Comparison of ENCODE assay signal across 8 mouse cellular contexts in genomic region chr14:103098587-103099235, GRCm38 (mm10). TPM values are rescaled to one million over a fixed set of nuclear protein-coding genes. Genes with fewer than 3 reads are reported as not detected.
DNase-seq lines count a peak whose midpoint lies in the region; ATAC-seq and TF ChIP-seq lines count a peak whose summit lies in the region.

No protein-coding gene starts in this region.

- H3K27me3 ChIP-seq in limb, embryonic 14.5 days (ENCODE audit: control insufficient read depth, insufficient read depth, low read length): no peaks in the 10 kb centered on the region
- no peaks in the 10 kb centered on the region for H3K27me3 ChIP-seq in midbrain, embryonic 16.5 days (ENCODE audit: control insufficient read depth, insufficient read depth, low read depth, low read length)
- H3K27me3 ChIP-seq in spleen, adult 2 months (ENCODE audit: control insufficient read depth, insufficient read depth, low read length): no peaks in the 10 kb centered on the region

- peak; percentile 86 for DNase-seq in layer of hippocampus, adult 11-12 months (ENCODE audit: low spot score)
- DNase-seq in layer of hippocampus, adult 9-10 months (ENCODE audit: low spot score): no peak
- DNase-seq in embryo, embryonic 9.5 days (ENCODE audit: extremely low spot score): peak; percentile 81
- peak; percentile 82 for DNase-seq in kidney, adult 11 months
- peak; percentile 81 for DNase-seq in limb, embryonic 14.5 days (ENCODE audit: low spot score)
- DNase-seq in spleen, adult 2 months (ENCODE audit: low read depth in 1 of 2, low spot score in 2 of 2): peak; percentile 45 to 82

- H3K36me3 ChIP-seq in limb, embryonic 14.5 days (ENCODE audit: control insufficient read depth, insufficient read depth, low read length): peaks cover 7% of the 10 kb centered on the region; the same call in 1 of the 2 replicates
- peaks cover 2% of the 10 kb centered on the region; the same call in 1 of the 2 replicates for H3K36me3 ChIP-seq in midbrain, embryonic 16.5 days (ENCODE audit: control insufficient read depth, insufficient read depth, low read length)
- H3K36me3 ChIP-seq in spleen, adult 2 months (ENCODE audit: control insufficient read depth, insufficient read depth, low read length): peaks cover 4% of the 10 kb centered on the region

- H3K9me3 ChIP-seq in limb, embryonic 14.5 days (ENCODE audit: control insufficient read depth, low read length): no peaks in the 10 kb centered on the region
- H3K9me3 ChIP-seq in midbrain, embryonic 16.5 days (replicated peaks; ENCODE audit: control insufficient read depth, low read length, poor library complexity, severe bottlenecking): no peaks in the 10 kb centered on the region

- H3K4me3 ChIP-seq in limb, embryonic 14.5 days (replicated peaks; ENCODE audit: low read length): peak overlapping the region; percentile 95
- H3K4me3 ChIP-seq in midbrain, embryonic 16.5 days (ENCODE audit: low read depth, low read length): peak overlapping the region; percentile 93
- H3K4me3 ChIP-seq in spleen, adult 2 months (ENCODE audit: extremely low read depth, insufficient read depth, insufficient read length): peak overlapping the region; percentile 96

- TF ChIP-seq POLR2A in limb, embryonic 14.5 days (IDR thresholded peaks at IDR 0.05; ENCODE audit: borderline replicate concordance, extremely low read depth, insufficient read depth, insufficient read length): no peak
- peak; percentile 5; the same call in 1 of the 2 replicates for TF ChIP-seq POLR2A in spleen, adult 2 months (IDR thresholded peaks at IDR 0.05; ENCODE audit: low read depth, low read length)

- H3K9ac ChIP-seq in limb, embryonic 14.5 days (ENCODE audit: low read depth, low read length, severe bottlenecking): peak overlapping the region; percentile 100
- peak overlapping the region; percentile 99 for H3K9ac ChIP-seq in midbrain, embryonic 16.5 days (ENCODE audit: low read depth, low read length)

- peak overlapping the region; percentile 99 for H3K27ac ChIP-seq in limb, embryonic 14.5 days (replicated peaks; ENCODE audit: low read depth, low read length)
- peak overlapping the region; percentile 98 for H3K27ac ChIP-seq in midbrain, embryonic 16.5 days (ENCODE audit: low read length)
- H3K27ac ChIP-seq in spleen, adult 2 months (ENCODE audit: insufficient read depth, low read length): peak overlapping the region; percentile 100

- peak overlapping the region; percentile 72 for H3K4me2 ChIP-seq in limb, embryonic 14.5 days (replicated peaks; ENCODE audit: low read depth, low read length, severe bottlenecking)
- peak overlapping the region; percentile 67 for H3K4me2 ChIP-seq in midbrain, embryonic 16.5 days (ENCODE audit: low read length)

- TF ChIP-seq CTCF in spleen, adult 2 months (IDR thresholded peaks at IDR 0.05; ENCODE audit: extremely low read depth, insufficient read depth, insufficient read length, insufficient replicate concordance): no peak

- ATAC-seq in granulocyte monocyte progenitor cell, adult 5-6 weeks (replicated peaks; ENCODE audit: poor library complexity, severe bottlenecking): peak; percentile 63
- peak; percentile 83 for ATAC-seq in limb, embryonic 14.5 days (ENCODE audit: low FRiP score, low read depth)
- peak; percentile 81 for ATAC-seq in midbrain, embryonic 16.5 days

- WGBS in limb, embryonic 14.5 days: under 1% methylated on average over 43 of the region's 86 CpGs
- WGBS in midbrain, embryonic 16.5 days: under 1% methylated on average over 67 of the region's 86 CpGs
- WGBS in spleen, adult 2 months: under 1% methylated on average over 73 of the region's 86 CpGs

- peaks cover 8% of the 10 kb centered on the region; the same call in 1 of the 2 replicates for H3K4me1 ChIP-seq in limb, embryonic 14.5 days (ENCODE audit: control insufficient read depth, insufficient read depth, low read length)
- H3K4me1 ChIP-seq in midbrain, embryonic 16.5 days (ENCODE audit: control insufficient read depth, insufficient read depth, low read length): peaks cover 26% of the 10 kb centered on the region
- H3K4me1 ChIP-seq in spleen, adult 2 months (ENCODE audit: control insufficient read depth, insufficient read depth, insufficient read length): peaks cover 3% of the 10 kb centered on the region; the same call in 1 of the 2 replicates

RNA-seq across cellular contexts. Expression of gene Fbxl3, which starts 0.7 kb away (rescaled TPM):
- 30.3 and 40.0 TPM in 2 replicates for total RNA-seq in granulocyte monocyte progenitor cell, adult 5-6 weeks (2014; fragmentation: Nextera tagmentation)
- total RNA-seq in granulocyte monocyte progenitor cell, adult 5-6 weeks (2017): 48.0 and 55.6 TPM in 2 replicates
- 84.7 and 98.3 TPM in 2 replicates for polyA plus RNA-seq in limb, embryonic 14.5 days (2012; rRNA removed)
- 39.2 and 39.3 TPM in 2 replicates for polyA plus RNA-seq in limb, embryonic 14.5 days (2014; fragmentation: Nextera tagmentation; extraction: Ambion mirVana)
- polyA plus RNA-seq in midbrain, embryonic 16.5 days (2015; fragmentation: Nextera tagmentation; extraction: Ambion mirVana): 22.1 and 23.2 TPM in 2 replicates
- polyA plus RNA-seq in spleen, adult 2 months (2012; rRNA removed): 49.5 and 49.7 TPM in 2 replicates

RNA-seq across cellular contexts. Expression of gene Cln5, which starts 28.7 kb away (rescaled TPM):
- total RNA-seq in granulocyte monocyte progenitor cell, adult 5-6 weeks (2014; fragmentation: Nextera tagmentation): 34.0 and 37.8 TPM in 2 replicates
- 40.2 and 40.5 TPM in 2 replicates for total RNA-seq in granulocyte monocyte progenitor cell, adult 5-6 weeks (2017)
- polyA plus RNA-seq in limb, embryonic 14.5 days (2012; rRNA removed): 20.6 and 22.3 TPM in 2 replicates
- 33.8 and 34.2 TPM in 2 replicates for polyA plus RNA-seq in limb, embryonic 14.5 days (2014; fragmentation: Nextera tagmentation; extraction: Ambion mirVana)
- 10.7 and 11.1 TPM in 2 replicates for polyA plus RNA-seq in midbrain, embryonic 16.5 days (2015; fragmentation: Nextera tagmentation; extraction: Ambion mirVana)
- polyA plus RNA-seq in spleen, adult 2 months (2012; rRNA removed): 11.9 and 19.7 TPM in 2 replicates

RNA-seq across cellular contexts. Expression of gene Acod1, which starts 51.9 kb away (rescaled TPM):
- total RNA-seq in granulocyte monocyte progenitor cell, adult 5-6 weeks (2014; fragmentation: Nextera tagmentation): not detected in 2 replicates
- 0.67 TPM in 1 of 2 replicates, not detected in the other for total RNA-seq in granulocyte monocyte progenitor cell, adult 5-6 weeks (2017)
- polyA plus RNA-seq in limb, embryonic 14.5 days (2012; rRNA removed): 0.03 and 0.06 TPM in 2 replicates
- not detected in 2 replicates for polyA plus RNA-seq in limb, embryonic 14.5 days (2014; fragmentation: Nextera tagmentation; extraction: Ambion mirVana)
- polyA plus RNA-seq in midbrain, embryonic 16.5 days (2015; fragmentation: Nextera tagmentation; extraction: Ambion mirVana): not detected in 2 replicates
- 0.15 and 0.22 TPM in 2 replicates for polyA plus RNA-seq in spleen, adult 2 months (2012; rRNA removed)
